Mouse (Mus musculus) cerebellum, adult 2 months (tissue): ENCODE data around the gene Col6a4. TPM values are rescaled to one million over a fixed set of nuclear protein-coding genes. Genes with fewer than 3 reads are reported as not detected.

Source experiments
- DNase-seq, 2 experiments: peaks; one replicate each; pipeline ENCODE4 v3.0.0; 2021
- H3K27ac ChIP-seq: fragments of 200-500 bp; 2 replicates; pipeline ENCODE4 v1.5.1; 2012; ENCODE audit warnings: low read length, control low read depth, inconsistent platforms; ENCODE audit not compliant: insufficient read depth
- H3K27me3 ChIP-seq: fragments of 200-500 bp; 2 replicates; pipeline ENCODE4 v1.6.1; 2012; ENCODE audit warnings: inconsistent platforms, mild to moderate bottlenecking, low read length, moderate library complexity; ENCODE audit not compliant: control insufficient read depth, insufficient read depth
- H3K4me1 ChIP-seq: fragments of 200-500 bp; 2 replicates; pipeline ENCODE4 v1.6.1; 2011; ENCODE audit warnings: low read length; ENCODE audit not compliant: control insufficient read depth, insufficient read depth
- H3K4me3 ChIP-seq: fragments of 200-500 bp; replicated peaks from 2 replicates; pipeline ENCODE3; 2011; ENCODE audit warnings: mild to moderate bottlenecking, low read depth, low read length, control low read depth; ENCODE audit not compliant: insufficient read depth
- CTCF ChIP-seq: fragments of 200-500 bp; IDR thresholded peaks from 2 replicates; pipeline ENCODE4 v1.5.1; 2011; ENCODE audit warnings: low read depth, mild to moderate bottlenecking, control low read depth, low read length, moderate library complexity, borderline replicate concordance; ENCODE audit not compliant: insufficient read depth
- WGBS: fragments of 180-500 bp; shearing (Covaris S2); methylation state at CpG from one replicate; pipeline ENCODE4 v1.1.7; 2018; 5-methylcytosine and 5-hydroxymethylcytosine counted together
- polyA plus RNA-seq: library from polyadenylated mRNA; depleted of rRNA; stranded (reverse); fragments of >200 nt; gene quantifications from 2 replicates; pipeline ENCODE4 v1.2.3, GENCODE M21; 2012; rRNA removed

Col6a4 gene
- polyA plus RNA-seq, 1 experiment, result 1.1 TPM

GRCm38 (mm10) chr9:105947577-105947976, 149.0 kb downstream of the Col6a4 start:
- H3K4me1 ChIP-seq, result no peaks in the 10 kb centered on the region
- WGBS, result 43% methylated on average over 3 of the region's 3 CpGs
- no peak for TF ChIP-seq CTCF
- no peak overlapping the region for H3K4me3 ChIP-seq
- H3K27me3 ChIP-seq, result no peaks in the 10 kb centered on the region
- DNase-seq, result no peak
- no peak overlapping the region for H3K27ac ChIP-seq

Other genes starting within 250 kb of the Col6a4 start
- 0.10 and 0.11 TPM in 2 replicates for gene Col6a5, start 136.1 kb downstream of the Col6a4 start, polyA plus RNA-seq
- 1.7 and 2.2 TPM in 2 replicates for gene Glyctk, start 61.4 kb upstream of the Col6a4 start, polyA plus RNA-seq
- gene Wdr82, start 74.1 kb upstream of the Col6a4 start, polyA plus RNA-seq, result 137 and 140 TPM in 2 replicates
- gene Ppm1m, start 103.0 kb upstream of the Col6a4 start, polyA plus RNA-seq, result 36.0 and 38.9 TPM in 2 replicates
- 54.7 and 59.1 TPM in 2 replicates for gene Twf2, start 106.3 kb upstream of the Col6a4 start, polyA plus RNA-seq
- 0.31 and 0.57 TPM in 2 replicates for gene Tlr9, start 125.8 kb upstream of the Col6a4 start, polyA plus RNA-seq
- 117 and 134 TPM in 2 replicates for gene Alas1, start 151.9 kb upstream of the Col6a4 start, polyA plus RNA-seq
- 3.9 and 4.4 TPM in 2 replicates for gene Poc1a, start 184.3 kb upstream of the Col6a4 start, polyA plus RNA-seq